Mouse (Mus musculus) intestine, embryonic 14.5 days (tissue): ENCODE measurements around the gene Slc26a3. TPM values are rescaled to one million over a fixed set of nuclear protein-coding genes. Genes with fewer than 3 reads are reported as not detected.

Source experiments
- ATAC-seq: fragments of 200-750 bp; cut with Nextera tagmentation; replicated peaks from 2 replicates; pipeline ENCODE4 v1.8.0; 2017; ENCODE audit warnings: low read depth, moderate number of reproducible peaks, moderate TSS enrichment, moderate library complexity; ENCODE audit not compliant: low FRiP score, low TSS enrichment
- DNase-seq: peaks from one replicate; pipeline ENCODE4 v3.0.0-alpha.2; 2018; ENCODE audit warnings: low spot score
- H3K27ac ChIP-seq: fragments of 300-500 bp; sonication (generic); 2 replicates; pipeline ENCODE4 v1.5.1; 2014; ENCODE audit warnings: low read depth, mild to moderate bottlenecking, control low read depth
- H3K27me3 ChIP-seq: fragments of 300-500 bp; sonication (generic); replicated peaks from 2 replicates; pipeline ENCODE4 v1.6.1; 2014; ENCODE audit warnings: low read length, control low read depth; ENCODE audit not compliant: control insufficient read depth, insufficient read depth
- H3K36me3 ChIP-seq: fragments of 300-500 bp; sonication (generic); 2 replicates; pipeline ENCODE4 v1.6.1; 2014; ENCODE audit warnings: low read length, control low read depth; ENCODE audit not compliant: control insufficient read depth, insufficient read depth
- H3K4me1 ChIP-seq: fragments of 300-500 bp; sonication (generic); replicated peaks from 2 replicates; pipeline ENCODE4 v1.6.1; 2014; ENCODE audit warnings: low read length, control low read depth, mixed read lengths; ENCODE audit not compliant: control insufficient read depth, insufficient read depth
- H3K4me2 ChIP-seq: fragments of 300-500 bp; sonication (generic); 2 replicates; pipeline ENCODE4 v1.6.1; 2014; ENCODE audit warnings: low read length
- H3K4me3 ChIP-seq: fragments of 300-500 bp; sonication (generic); 2 replicates; pipeline ENCODE4 v1.5.1; 2014; ENCODE audit warnings: low read depth, low read length, control low read depth, mixed read lengths
- H3K9ac ChIP-seq: fragments of 300-500 bp; sonication (generic); 2 replicates; pipeline ENCODE4 v1.6.1; 2014; ENCODE audit warnings: mild to moderate bottlenecking, low read length
- H3K9me3 ChIP-seq: fragments of 300-500 bp; sonication (generic); 2 replicates; pipeline ENCODE4 v1.6.1; 2016; ENCODE audit warnings: low read length, control low read depth; ENCODE audit not compliant: control insufficient read depth
- WGBS: fragments of 180-500 bp; shearing (Covaris S2); extraction: QIAGEN DNeasy Blood & Tissue Kit; methylation state at CpG from one replicate; pipeline ENCODE4 v1.1.7; 2014; 5-methylcytosine and 5-hydroxymethylcytosine counted together
- polyA plus RNA-seq: library from polyadenylated mRNA; unstranded; fragments of >200 nt; fragmentation: Nextera tagmentation; extraction: Ambion mirVana; gene quantifications from 2 replicates; pipeline ENCODE4 v1.2.1, GENCODE M21; 2014

The Slc26a3 gene
- polyA plus RNA-seq, 1 experiment from 2014 or later, result 0.99 TPM

- no peak overlapping the region for H3K4me3 ChIP-seq
- no peaks in the 10 kb centered on the region; the same call in 1 of the 2 replicates for H3K4me1 ChIP-seq
- H3K9me3 ChIP-seq, result no peaks in the 10 kb centered on the region
- H3K27me3 ChIP-seq, result no peaks in the 10 kb centered on the region
- no peak overlapping the region for H3K27ac ChIP-seq
- H3K9ac ChIP-seq, result no peak overlapping the region
- DNase-seq, result no peak
- ATAC-seq, result no peak
- 74% methylated on average over 6 of the region's 6 CpGs for WGBS
- H3K36me3 ChIP-seq, result no peaks in the 10 kb centered on the region
- no peak overlapping the region for H3K4me2 ChIP-seq
These were observed 123.2 kb downstream of the Slc26a3 start for GRCm38 (mm10) chr12:31513724-31514503.

GRCm38 (mm10) chr12:31520119-31520518 lies 129.4 kb downstream of the Slc26a3 start:
- Histone ChIP-seq H3K4me2 (no peak overlapping the region), H3K9ac (no peak overlapping the region), H3K27me3 (no peaks in the 10 kb centered on the region), H3K9me3 (no peaks in the 10 kb centered on the region), H3K4me1 (no peaks in the 10 kb centered on the region), H3K27ac (no peak overlapping the region), H3K4me3 (no peak overlapping the region), H3K36me3 (no peaks in the 10 kb centered on the region)
- 61% methylated on average over 6 of the region's 6 CpGs for WGBS
- DNase-seq (no peak), ATAC-seq (no peak)

GRCm38 (mm10) chr12:31521371-31521770 lies 130.7 kb downstream of the Slc26a3 start:
- H3K4me2 ChIP-seq, result no peak overlapping the region
- DNase-seq (no peak), ATAC-seq (no peak)
- WGBS, result 66% methylated on average over 3 of the region's 3 CpGs
- no peak overlapping the region for H3K9ac ChIP-seq
- H3K27me3 ChIP-seq, result no peaks in the 10 kb centered on the region
- H3K9me3 ChIP-seq, result no peaks in the 10 kb centered on the region
- H3K4me1 ChIP-seq, result no peaks in the 10 kb centered on the region
- no peaks in the 10 kb centered on the region for H3K36me3 ChIP-seq
- no peak overlapping the region for H3K4me3 ChIP-seq
- no peak overlapping the region for H3K27ac ChIP-seq

Other genes with a start within 250 kb of the Slc26a3 start
- not detected in 2 replicates for gene Gm6993, start 150.1 kb upstream of the Slc26a3 start, polyA plus RNA-seq
- gene Lamb1, start 125.6 kb upstream of the Slc26a3 start, polyA plus RNA-seq, result 96.3 and 102 TPM in 2 replicates
- 128 and 134 TPM in 2 replicates for gene Dld, start 39.4 kb upstream of the Slc26a3 start, polyA plus RNA-seq
- 17.4 and 19.1 TPM in 2 replicates for gene Cbll1, start 108.7 kb downstream of the Slc26a3 start, polyA plus RNA-seq
- 0.07 TPM in 1 of 2 replicates, not detected in the other for gene Slc26a4, start 169.1 kb downstream of the Slc26a3 start, polyA plus RNA-seq
- 40.7 and 43.0 TPM in 2 replicates for gene Bcap29, start 243.8 kb downstream of the Slc26a3 start, polyA plus RNA-seq